Mouse (Mus musculus) stomach, embryonic 16.5 days (tissue): Measurements from ENCODE around the gene Hsd3b1. TPM values are rescaled to one million over a fixed set of nuclear protein-coding genes. Genes with fewer than 3 reads are reported as not detected.

Experiments
- ATAC-seq: fragments of 200-750 bp; cut with Nextera tagmentation; 2 replicates; pipeline ENCODE4 v1.8.0; 2017; ENCODE audit warnings: moderate number of reproducible peaks, moderate TSS enrichment; ENCODE audit not compliant: insufficient read depth, low FRiP score
- H3K27ac ChIP-seq: fragments of 300-500 bp; sonication (generic); 2 replicates; pipeline ENCODE4 v1.5.1; 2014; ENCODE audit warnings: low read length
- H3K27me3 ChIP-seq: fragments of 300-500 bp; sonication (generic); 2 replicates; pipeline ENCODE4 v1.6.1; 2014; ENCODE audit warnings: low read length, control low read depth, mixed read lengths; ENCODE audit not compliant: control insufficient read depth, insufficient read depth
- H3K36me3 ChIP-seq: fragments of 300-500 bp; sonication (generic); 2 replicates; pipeline ENCODE4 v1.6.1; 2014; ENCODE audit warnings: low read length; ENCODE audit not compliant: control insufficient read depth, insufficient read depth
- H3K4me1 ChIP-seq: fragments of 300-500 bp; sonication (generic); 2 replicates; pipeline ENCODE4 v1.6.1; 2014; ENCODE audit warnings: low read length, control low read depth, mixed read lengths; ENCODE audit not compliant: control insufficient read depth, insufficient read depth
- H3K4me2 ChIP-seq: fragments of 300-500 bp; sonication (generic); 2 replicates; pipeline ENCODE4 v1.6.1; 2014; ENCODE audit warnings: low read depth, low read length, mixed read lengths
- H3K4me3 ChIP-seq: fragments of 300-500 bp; sonication (generic); replicated peaks from 2 replicates; pipeline ENCODE4 v1.5.1; 2014; ENCODE audit warnings: mild to moderate bottlenecking, low read length
- H3K9ac ChIP-seq: fragments of 300-500 bp; sonication (generic); 2 replicates; pipeline ENCODE4 v1.6.1; 2014; ENCODE audit warnings: low read length
- H3K9me3 ChIP-seq: fragments of 300-500 bp; sonication (generic); replicated peaks from 2 replicates; pipeline ENCODE4 v1.6.1; 2016; ENCODE audit warnings: low read length, control low read depth; ENCODE audit not compliant: control insufficient read depth
- WGBS: fragments of 180-500 bp; shearing (Covaris S2); extraction: QIAGEN DNeasy Blood & Tissue Kit; methylation state at CpG from one replicate; pipeline ENCODE4 v1.1.7; 2014; 5-methylcytosine and 5-hydroxymethylcytosine counted together
- polyA plus RNA-seq: library from polyadenylated mRNA; unstranded; fragments of >200 nt; fragmentation: Nextera tagmentation; extraction: Ambion mirVana; gene quantifications from 2 replicates; pipeline ENCODE4 v1.2.1, GENCODE M21; 2015

Hsd3b1 gene
- polyA plus RNA-seq, 1 experiment from 2014 or later, result 6.9 TPM

GRCm38 (mm10) chr3:98862800-98863199 lies 3.2 kb upstream of the Hsd3b1 start:
- Histone ChIP-seq H3K4me2 (no peak overlapping the region), H3K27me3 (no peaks in the 10 kb centered on the region), H3K9me3 (no peaks in the 10 kb centered on the region), H3K9ac (no peak overlapping the region), H3K36me3 (no peaks in the 10 kb centered on the region), H3K27ac (no peak overlapping the region), H3K4me1 (no peaks in the 10 kb centered on the region), H3K4me3 (no peak overlapping the region)
- ATAC-seq, result no peak
- WGBS, result 97% methylated on average over 1 of the region's 1 CpGs

DNA sequence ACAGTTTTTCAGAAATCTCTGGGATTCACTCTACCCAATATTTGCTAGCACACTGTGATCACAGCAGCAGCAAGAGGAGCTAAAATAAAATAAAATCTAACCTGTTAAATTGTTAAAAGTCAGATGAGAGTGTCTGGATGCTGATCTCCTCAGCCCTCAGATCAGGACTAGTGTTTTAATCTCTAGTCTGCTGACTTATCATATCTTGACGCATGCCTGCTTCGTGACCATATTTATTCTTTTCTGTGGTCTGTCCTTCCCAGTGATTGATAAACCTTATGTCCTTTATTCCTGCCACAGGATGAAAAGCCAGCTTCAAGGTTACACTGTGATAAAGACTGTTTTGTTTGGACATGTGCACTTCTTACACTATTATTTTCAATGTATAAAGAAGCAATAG lies 1.5 kb downstream of the Hsd3b1 start:
- Histone ChIP-seq H3K4me2 (no peak overlapping the region), H3K4me1 (no peaks in the 10 kb centered on the region), H3K9me3 (no peaks in the 10 kb centered on the region), H3K27me3 (no peaks in the 10 kb centered on the region), H3K9ac (no peak overlapping the region), H3K27ac (no peak overlapping the region), H3K4me3 (no peak overlapping the region), H3K36me3 (no peaks in the 10 kb centered on the region)
- ATAC-seq, result no peak
- WGBS, result 53% methylated on average over 2 of the region's 2 CpGs

DNA sequence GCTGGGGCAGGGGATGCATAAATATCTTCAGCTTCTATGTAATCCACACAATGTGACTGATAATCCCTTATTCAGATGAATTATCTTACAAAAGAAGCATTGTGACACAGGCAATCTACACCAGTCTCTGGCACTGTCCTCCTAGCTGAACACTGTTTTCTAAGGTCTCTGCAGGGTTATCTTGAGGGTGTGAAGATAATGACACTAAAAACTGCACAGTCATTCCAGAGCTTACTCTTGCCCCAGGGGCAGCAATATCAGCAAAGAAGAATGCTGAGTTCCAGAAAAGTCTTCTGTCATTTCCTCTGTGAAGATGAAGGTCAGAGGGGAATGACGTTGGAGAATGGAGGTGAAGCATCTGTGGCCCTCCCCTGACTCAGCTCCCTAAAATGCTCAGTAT lies 2.7 kb downstream of the Hsd3b1 start:
- H3K4me2 ChIP-seq, result no peak overlapping the region
- H3K27ac ChIP-seq, result no peak overlapping the region
- H3K9ac ChIP-seq, result no peak overlapping the region
- WGBS, result 29% methylated on average over 1 of the region's 1 CpGs
- H3K27me3 ChIP-seq, result no peaks in the 10 kb centered on the region
- H3K4me1 ChIP-seq, result no peaks in the 10 kb centered on the region
- H3K4me3 ChIP-seq, result no peak overlapping the region
- no peaks in the 10 kb centered on the region for H3K36me3 ChIP-seq
- no peaks in the 10 kb centered on the region for H3K9me3 ChIP-seq
- ATAC-seq, result no peak

- no peaks in the 10 kb centered on the region for H3K27me3 ChIP-seq
- ATAC-seq, result no peak
- no peaks in the 10 kb centered on the region for H3K9me3 ChIP-seq
- no peaks in the 10 kb centered on the region for H3K36me3 ChIP-seq
- H3K27ac ChIP-seq, result no peak overlapping the region
- no peak overlapping the region for H3K4me2 ChIP-seq
- 64% methylated on average over 3 of the region's 3 CpGs for WGBS
- H3K4me1 ChIP-seq, result no peaks in the 10 kb centered on the region
- H3K9ac ChIP-seq, result no peak overlapping the region
- no peak overlapping the region for H3K4me3 ChIP-seq
These were observed 4.4 kb downstream of the Hsd3b1 start for GRCm38 (mm10) chr3:98855160-98855559.

GRCm38 (mm10) chr3:98853685-98854084 lies 5.9 kb downstream of the Hsd3b1 start:
- ATAC-seq, result no peak

DNA sequence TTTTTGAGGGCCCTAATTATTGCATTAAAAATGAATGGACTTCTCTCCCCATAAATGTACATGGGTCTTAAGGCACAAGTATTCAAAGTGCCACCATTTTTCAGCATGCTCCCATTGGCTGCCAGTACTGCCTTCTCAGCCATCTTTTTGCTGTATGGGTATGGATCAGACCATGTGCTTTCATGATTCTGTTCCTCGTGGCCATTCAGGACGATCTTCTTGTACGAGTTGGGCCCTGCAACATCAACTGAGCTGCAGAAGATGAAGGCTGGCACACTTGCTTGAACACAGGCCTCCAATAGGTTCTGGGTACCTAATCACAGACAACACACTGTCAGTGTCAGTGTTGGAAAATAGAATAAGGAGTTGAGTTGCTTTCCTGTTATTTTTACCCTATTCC lies 6.5 kb downstream of the Hsd3b1 start:
- WGBS, result 89% methylated on average over 3 of the region's 3 CpGs
- Histone ChIP-seq H3K4me3 (no peak overlapping the region), H3K4me1 (no peaks in the 10 kb centered on the region), H3K36me3 (no peaks in the 10 kb centered on the region), H3K27me3 (no peaks in the 10 kb centered on the region), H3K9ac (no peak overlapping the region), H3K27ac (no peak overlapping the region), H3K4me2 (no peak overlapping the region), H3K9me3 (no peaks in the 10 kb centered on the region)
- ATAC-seq, result no peak

More at GRCm38 (mm10) chr3:98853685-98854084, 5.9 kb downstream of the Hsd3b1 start:
- Histone ChIP-seq H3K27ac (no peak overlapping the region), H3K36me3 (no peaks in the 10 kb centered on the region), H3K4me3 (no peak overlapping the region), H3K9ac (no peak overlapping the region), H3K9me3 (no peaks in the 10 kb centered on the region), H3K4me1 (no peaks in the 10 kb centered on the region), H3K27me3 (no peaks in the 10 kb centered on the region), H3K4me2 (no peak overlapping the region)
- 20% methylated on average over 1 of the region's 1 CpGs for WGBS

- 84% methylated on average over 6 of the region's 6 CpGs for WGBS
- Histone ChIP-seq H3K4me1 (no peaks in the 10 kb centered on the region), H3K36me3 (no peaks in the 10 kb centered on the region), H3K9ac (no peak overlapping the region), H3K9me3 (no peaks in the 10 kb centered on the region), H3K27me3 (no peaks in the 10 kb centered on the region), H3K4me2 (no peak overlapping the region), H3K27ac (no peak overlapping the region), H3K4me3 (no peak overlapping the region)
- ATAC-seq, result no peak
These were observed 7.0 kb downstream of the Hsd3b1 start for GRCm38 (mm10) chr3:98852631-98853030.

DNA sequence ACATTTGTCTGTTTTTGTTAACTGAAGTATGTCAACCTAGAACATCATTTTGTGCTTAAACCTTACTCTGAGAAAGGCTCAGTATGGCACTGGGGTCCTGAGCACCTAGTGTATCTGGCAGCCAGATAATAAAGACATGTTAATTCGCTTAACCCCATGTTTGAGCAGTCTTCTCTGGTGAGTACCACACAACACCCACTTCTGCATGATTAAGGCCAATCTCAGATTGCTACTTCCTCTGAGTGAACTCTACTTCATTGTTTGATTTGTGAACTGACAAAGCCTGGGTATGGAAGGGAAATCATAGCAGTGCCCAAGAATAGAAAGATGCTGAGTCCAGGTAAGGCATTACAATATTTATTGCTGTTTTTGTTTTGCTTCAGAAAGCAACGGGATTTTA lies 7.7 kb downstream of the Hsd3b1 start:
- no peak overlapping the region for H3K4me2 ChIP-seq
- no peaks in the 10 kb centered on the region for H3K27me3 ChIP-seq
- 72% methylated on average over 2 of the region's 2 CpGs for WGBS
- H3K36me3 ChIP-seq, result no peaks in the 10 kb centered on the region
- no peaks in the 10 kb centered on the region for H3K9me3 ChIP-seq
- H3K27ac ChIP-seq, result no peak overlapping the region
- H3K4me3 ChIP-seq, result no peak overlapping the region
- H3K4me1 ChIP-seq, result no peaks in the 10 kb centered on the region
- H3K9ac ChIP-seq, result no peak overlapping the region
- ATAC-seq, result no peak

- Histone ChIP-seq H3K9ac (no peak overlapping the region), H3K4me1 (no peaks in the 10 kb centered on the region), H3K27ac (no peak overlapping the region), H3K4me2 (no peak overlapping the region), H3K4me3 (no peak overlapping the region), H3K27me3 (no peaks in the 10 kb centered on the region), H3K9me3 (no peaks in the 10 kb centered on the region), H3K36me3 (no peaks in the 10 kb centered on the region)
- ATAC-seq, result no peak
- WGBS, result 77% methylated on average over 5 of the region's 5 CpGs
These were observed 9.3 kb downstream of the Hsd3b1 start for GRCm38 (mm10) chr3:98850262-98850661.

DNA sequence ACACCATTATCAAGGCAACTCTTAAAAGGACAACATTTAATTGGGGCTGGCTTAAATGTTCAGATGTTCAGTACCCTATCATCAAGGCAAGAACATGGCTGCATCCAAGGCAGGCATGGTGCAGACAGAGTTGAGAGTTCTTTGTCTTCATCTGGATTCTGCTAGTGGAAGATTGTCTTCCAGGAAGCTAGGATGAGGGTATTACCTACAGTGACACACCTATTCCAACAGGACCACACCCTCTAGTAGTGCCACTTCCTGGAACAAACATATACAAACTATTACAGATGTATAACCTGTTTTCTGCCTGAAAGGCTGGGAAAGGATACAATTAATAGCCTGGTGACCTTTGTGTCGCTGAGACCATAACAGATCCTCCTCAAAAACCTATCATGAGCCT lies 10.7 kb downstream of the Hsd3b1 start:
- 72% methylated on average over 1 of the region's 1 CpGs for WGBS
- Histone ChIP-seq H3K27ac (no peak overlapping the region), H3K4me1 (no peaks in the 10 kb centered on the region), H3K36me3 (no peaks in the 10 kb centered on the region), H3K4me2 (no peak overlapping the region), H3K27me3 (no peaks in the 10 kb centered on the region), H3K9me3 (no peaks in the 10 kb centered on the region), H3K4me3 (no peak overlapping the region), H3K9ac (no peak overlapping the region)
- ATAC-seq, result no peak
